Mouse (Mus musculus): ENCODE data around the gene Prm1.

The Prm1 gene

DNA sequence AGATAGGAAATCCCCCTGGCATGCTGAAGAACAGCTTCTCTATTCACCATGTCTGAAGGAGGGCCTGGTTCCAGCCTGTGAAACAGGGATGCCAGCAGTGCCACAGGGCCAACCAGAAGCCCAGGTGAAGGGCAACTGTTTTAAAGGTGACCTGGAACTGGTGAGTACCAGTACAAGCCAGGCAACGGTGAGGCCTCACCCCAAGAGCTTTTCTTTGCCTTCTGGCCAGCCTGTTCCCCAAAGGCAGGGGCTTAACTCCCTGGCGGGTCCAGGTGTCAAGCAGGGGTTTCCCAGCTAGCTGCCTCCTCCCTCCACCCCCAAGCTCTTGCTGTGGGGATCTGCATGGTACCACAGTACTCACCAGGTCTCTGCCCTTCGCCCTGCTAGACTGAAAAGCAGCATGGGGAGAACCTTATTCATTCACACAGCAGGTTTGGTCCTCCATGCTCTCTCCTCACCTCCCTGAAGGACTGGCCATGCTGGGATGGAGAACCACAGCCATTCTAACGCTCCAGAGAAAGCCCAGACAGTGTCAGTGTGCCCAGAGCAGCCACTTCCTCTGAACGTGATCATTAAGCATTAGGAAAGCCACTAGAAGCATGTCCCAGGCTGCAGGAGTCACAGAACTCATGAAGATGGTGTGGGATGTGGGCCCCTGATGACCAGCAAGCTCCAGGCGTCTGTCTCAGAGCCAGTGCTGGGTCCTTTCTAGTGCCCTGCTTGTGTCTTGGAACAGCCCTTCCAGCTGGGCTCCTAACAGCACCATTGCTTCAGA, 23.1 kb downstream of the Prm1 start:
- DNase-seq (ENCODE audit: low read depth, low spot score), result no peak

DNA sequence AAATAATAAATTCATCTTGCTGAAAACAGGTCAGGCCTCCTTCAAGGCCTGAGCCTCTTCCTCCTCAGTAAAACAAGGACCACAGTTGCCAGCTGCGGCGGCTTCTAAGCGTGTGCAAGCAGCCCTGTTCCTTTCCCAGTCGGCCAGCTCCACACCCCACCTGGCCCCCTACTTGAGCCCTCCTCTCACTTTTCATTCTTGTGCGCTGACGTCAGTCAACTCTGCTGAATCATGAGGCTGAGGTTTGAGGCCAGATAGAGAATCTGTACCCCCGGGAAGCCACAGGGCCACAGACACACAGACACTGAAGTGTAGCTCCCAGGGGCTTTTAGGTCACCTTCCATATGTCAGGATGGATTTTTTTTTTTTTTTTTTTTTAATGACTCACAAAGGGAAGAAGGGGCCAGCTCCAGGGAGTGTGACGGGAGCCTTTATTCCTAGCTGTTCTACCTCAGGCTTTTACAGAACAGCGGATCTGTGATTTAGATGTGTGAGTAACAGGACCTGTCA, 23.7 kb downstream of the Prm1 start:
- DNase-seq (ENCODE audit: low read depth, low spot score), result no peak

DNA sequence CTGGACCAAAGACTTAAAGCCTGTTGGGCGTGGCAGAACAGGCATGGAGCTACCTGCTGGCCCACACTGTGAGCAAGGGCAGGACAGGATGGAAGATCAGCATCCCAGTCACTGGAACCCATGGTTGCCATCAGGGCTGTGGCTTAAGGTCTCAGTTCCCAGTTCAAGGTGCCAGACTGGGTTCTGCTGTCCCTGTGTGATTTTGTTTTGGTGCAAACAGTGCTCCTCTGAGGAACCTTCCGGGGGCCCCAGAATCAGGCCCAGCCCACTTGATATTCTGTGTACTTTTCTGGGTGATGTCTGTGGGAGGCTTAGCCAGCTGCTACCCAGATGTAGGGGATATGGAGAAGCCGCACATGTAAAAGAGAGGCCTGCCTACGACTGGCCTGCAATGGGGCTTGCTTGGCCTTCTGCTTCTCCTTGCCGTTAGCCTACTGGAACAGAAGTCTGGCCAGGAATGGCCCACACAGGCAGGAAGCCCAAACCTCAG, 25.0 kb downstream of the Prm1 start:
- DNase-seq (ENCODE audit: low read depth, low spot score), result no peak

DNA sequence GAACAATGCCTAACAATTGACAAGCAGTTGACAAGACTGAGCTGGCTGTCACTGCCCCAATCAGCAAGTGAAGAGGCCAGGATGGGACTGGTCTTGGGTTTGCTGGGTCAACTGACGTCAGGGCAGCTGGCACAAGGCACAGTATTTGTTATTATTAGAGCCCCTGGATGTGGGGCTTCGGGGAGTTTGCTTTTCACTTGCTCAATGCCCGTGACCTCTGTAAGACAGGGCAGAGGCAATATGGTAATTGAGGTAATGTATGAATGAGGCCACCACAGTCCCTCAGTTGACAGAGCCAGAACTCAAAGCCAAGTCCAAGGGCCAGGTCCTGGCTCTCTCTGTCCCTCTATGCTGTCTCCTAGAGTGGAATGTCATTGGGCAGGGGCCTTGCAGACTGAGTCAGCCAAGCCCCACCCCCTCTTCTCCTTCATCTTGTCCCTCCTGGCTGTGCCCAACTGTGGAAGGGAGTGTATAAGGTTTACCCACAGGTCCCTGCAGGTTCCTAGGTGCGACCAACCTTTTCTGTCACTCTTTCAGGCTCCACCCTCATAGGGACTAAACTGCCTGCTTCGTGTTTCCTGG, 28.0 kb downstream of the Prm1 start:
- DNase-seq (ENCODE audit: low read depth, low spot score), result no peak

DNA sequence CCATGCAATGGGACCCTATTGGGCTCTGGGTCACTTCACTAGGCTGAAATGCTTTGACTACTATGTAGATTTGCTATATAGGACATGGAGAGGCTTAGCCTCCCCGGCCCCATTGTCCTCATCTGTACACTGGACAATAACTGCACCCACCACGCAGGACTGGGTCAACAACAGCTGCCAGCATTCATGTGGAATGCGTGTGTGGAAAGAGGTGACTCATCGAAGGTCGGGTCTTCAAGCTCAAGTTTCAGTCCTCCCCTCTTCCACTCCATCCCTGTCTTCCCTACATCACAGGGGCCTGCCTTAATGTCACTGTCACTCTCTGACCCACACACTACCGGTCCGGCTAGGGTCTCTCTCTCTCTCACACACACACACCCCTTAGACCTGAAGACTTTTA, 29.3 kb downstream of the Prm1 start:
- DNase-seq (ENCODE audit: low read depth, low spot score), result no peak

DNA sequence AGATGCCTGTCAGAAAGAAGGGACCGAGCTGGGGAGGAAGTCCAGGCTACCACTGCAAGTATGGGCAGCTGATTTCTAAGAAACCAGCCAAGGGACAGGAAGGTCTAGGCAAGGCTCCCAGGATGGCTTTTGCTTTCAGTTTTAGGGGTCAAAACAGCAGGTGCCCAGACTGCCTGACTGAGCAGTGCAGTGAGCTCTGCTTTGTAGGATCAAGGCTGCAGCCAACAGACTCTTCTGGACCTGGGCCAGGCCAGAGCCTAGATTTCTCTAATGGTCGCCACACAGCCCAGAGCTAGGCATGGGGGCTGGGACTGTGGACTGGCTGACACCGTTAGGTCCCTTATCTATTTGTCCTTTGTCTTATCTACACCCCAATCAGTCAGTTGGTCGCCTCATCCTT, 30.9 kb downstream of the Prm1 start:
- DNase-seq (ENCODE audit: low read depth, low spot score), result no peak

DNA sequence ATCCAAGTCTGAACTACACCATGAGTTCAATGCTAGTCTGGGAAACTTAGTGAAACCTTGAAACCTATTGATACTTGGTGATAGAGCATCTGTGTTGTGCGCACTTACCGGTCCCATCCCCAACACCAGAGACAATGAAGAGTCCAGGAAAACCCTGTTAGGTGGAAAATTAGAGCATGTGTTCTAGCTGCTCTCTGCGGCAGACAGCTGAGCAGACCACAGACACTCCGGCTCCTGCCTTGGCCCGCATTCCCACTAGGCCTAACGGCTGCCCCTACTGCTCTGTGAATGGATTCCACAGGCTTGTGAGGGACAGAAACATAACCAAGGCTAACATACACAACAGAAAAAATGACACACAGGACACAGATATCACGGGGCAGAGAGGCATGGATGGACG, 32.1 kb downstream of the Prm1 start:
- DNase-seq (ENCODE audit: low read depth, low spot score), result no peak

DNA sequence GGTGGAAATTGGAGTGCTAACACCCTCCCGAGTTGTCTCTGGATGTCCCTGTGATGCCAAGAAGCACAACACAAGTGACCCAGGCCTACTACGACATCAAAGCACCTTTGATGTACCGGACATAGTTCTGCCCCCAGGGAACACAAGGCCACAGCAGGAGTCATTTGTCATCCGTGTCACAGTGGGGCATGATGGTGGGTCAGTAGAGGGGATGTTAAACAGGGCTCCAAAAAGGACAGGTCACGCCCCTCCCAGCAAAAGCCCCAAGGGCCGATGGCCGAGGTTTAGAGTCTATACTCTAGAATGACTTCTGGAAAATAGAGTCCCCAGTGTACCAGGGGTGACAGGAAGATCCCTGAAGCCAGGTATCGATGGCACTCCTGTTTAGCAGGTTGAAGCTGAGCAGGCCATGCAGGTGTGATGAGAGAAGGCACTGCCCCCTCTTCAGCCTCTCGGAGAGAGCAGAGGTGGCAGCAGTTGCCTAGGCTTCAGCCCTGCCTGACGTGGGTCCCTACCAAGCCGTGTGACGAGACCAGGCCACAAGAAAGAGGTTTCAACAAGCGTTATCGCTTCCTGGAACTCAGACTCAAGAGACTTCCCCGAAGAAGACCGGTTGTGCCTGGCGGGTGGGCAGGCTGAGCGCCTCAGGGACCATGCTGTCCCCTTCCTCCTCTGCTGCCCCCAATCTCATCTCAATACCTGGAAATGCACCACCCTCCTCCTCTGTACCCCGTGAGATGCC, 33.7 kb downstream of the Prm1 start:
- no peak for DNase-seq (ENCODE audit: low read depth, low spot score)

DNA sequence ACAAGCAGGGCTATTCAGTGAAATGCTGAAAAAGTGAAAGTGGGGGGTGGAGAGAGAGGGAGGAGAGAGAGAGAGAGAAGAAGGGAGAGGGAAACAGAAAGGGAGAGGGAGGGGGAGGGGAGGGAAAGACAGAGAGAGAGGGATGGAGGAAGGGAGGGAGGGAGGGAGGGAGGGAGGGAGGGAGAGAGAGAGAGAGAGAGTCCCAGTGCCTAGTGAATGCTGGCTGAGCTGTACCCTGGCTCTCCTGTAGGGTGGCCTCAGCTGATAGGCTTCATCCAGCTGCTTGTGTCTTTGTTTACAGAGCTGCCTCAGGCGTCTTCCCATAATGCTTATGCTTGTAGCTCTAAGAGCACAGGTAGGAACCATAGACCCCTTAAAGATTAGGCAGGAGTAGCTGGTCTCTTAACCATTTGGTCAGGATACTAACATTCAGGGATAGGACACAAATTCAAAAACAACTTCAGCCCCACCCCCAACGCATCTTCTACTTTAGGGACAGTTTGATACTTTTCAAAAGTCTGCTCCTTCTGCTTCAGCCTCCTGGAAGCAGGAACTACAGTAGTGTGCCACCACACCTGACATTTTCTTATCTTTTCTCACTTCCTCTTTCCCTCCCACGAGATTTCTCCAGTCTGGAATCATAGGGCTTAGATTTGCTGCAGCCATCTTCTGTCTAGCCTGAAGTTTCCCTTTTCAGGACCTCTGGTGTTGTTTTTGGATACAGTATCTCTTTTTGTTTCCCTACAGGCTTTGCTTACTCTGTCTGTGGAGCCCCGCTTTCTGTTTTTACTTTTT, 34.9 kb downstream of the Prm1 start:
- DNase-seq (ENCODE audit: low read depth, low spot score), result no peak

DNA sequence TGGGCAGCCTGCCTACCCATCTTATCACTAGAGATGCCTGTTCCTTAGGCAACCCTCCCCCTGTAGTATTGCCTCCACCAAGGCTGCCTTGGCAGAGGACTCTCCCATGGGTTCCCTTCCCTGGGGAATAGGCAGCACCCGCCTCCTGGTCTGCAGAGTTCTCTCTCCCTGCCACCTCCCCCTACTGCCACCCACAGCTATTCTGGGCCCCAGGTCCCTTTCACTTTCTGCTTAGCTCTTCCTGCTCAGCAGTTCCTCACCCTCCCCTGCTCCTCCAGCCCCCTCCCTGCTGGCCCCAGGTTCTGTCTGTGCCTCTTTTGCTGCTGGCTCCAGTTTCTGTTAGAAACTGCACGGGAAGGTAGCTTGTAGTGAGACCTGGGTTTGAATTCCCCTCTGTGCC, 36.0 kb downstream of the Prm1 start:
- no peak for DNase-seq (ENCODE audit: low read depth, low spot score)

DNA sequence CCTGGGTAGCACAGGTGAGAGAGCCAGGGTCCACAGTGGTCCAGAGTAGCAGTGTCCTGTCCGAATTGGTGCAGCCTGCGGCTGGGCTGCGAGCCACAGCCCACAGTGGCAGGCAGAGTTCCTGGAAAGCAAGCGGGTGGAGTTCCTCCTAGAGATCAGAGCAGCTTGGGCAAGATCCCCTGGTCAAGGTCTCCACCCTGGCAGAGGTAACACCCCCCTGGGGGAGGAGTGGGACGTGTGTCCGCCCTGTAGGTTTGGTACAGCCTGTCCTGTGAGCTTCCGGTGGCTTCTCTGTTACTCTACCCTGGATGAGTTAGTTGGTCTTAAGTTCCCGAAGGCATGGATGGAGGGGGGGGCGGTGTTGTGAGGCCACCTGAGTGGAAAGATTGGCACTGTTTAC, 36.8 kb downstream of the Prm1 start:
- no peak for DNase-seq (ENCODE audit: low read depth, low spot score)

DNA sequence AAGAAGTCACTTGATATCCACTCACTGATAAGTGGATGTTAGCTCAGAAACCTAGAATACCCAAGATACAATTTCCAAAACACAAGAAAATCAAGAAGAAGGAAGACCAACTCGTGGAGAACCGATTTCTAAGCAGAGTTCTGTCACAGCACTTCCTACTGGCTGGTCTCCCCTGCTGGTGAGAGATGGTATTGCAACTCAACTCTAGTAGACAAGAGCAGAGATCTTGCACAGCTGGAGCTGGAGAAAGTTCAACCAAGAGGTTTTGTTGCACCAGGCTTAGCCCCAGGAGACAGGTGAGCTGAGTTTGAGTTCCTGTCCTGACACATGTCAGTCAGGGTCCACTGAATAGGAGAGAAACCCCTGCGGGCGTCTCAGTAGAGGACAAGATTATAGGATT, 38.5 kb downstream of the Prm1 start:
- DNase-seq (ENCODE audit: low read depth, low spot score), result no peak

DNA sequence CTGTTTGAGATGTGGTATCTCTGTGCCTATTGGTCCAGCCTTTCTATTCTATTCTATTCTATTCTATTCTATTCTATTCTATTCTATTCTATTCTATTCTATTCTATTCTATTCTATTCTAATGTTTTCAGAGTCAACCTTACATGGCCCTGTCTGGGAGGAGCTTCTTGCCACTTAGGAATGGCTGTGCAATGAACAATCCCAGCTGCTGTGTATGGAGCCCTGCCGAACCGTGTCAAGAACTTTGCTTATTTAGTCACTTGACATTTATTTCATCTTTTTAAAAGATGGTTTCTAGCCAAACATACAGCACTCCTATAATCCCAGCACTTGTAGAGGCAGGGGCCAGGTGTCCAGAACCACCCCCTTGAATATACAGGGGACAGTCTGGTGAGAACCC, 41.3 kb downstream of the Prm1 start:
- DNase-seq (ENCODE audit: low read depth, low spot score), result no peak

DNA sequence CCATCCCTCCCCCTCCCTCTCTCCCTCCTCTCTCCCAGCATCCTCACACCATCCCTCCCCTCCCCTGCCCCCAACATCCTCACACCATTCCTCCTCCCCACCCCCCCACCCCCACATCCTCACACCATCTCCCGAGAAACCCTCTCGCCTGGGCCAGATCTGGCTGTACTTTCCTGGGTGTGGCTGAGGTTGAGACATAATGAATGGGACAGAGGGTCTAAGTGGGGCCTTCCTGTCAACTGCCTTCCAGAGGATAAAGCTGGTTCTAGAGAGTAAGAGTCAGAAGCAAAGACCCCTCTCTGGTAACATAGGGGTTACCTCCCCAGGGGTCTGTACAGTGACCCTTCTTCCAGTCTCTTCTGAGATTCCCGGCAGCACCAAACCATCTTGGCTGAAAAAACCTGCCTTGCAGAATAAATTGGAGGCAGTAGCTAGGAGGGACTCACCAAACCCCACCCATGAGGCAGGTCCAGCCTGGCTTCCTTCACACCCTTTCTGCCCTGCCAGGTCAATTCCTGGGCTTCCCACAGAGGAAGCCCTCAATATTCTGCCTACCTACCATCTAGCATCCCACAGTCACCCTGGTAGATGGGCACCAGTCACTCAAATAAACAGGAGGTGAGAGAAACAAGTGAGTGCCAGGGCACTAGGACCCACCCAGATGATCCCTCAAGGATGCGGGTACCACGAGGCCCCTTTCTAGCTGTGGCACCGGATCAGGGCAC, 41.9 kb downstream of the Prm1 start:
- DNase-seq (ENCODE audit: low read depth, low spot score), result no peak

DNA sequence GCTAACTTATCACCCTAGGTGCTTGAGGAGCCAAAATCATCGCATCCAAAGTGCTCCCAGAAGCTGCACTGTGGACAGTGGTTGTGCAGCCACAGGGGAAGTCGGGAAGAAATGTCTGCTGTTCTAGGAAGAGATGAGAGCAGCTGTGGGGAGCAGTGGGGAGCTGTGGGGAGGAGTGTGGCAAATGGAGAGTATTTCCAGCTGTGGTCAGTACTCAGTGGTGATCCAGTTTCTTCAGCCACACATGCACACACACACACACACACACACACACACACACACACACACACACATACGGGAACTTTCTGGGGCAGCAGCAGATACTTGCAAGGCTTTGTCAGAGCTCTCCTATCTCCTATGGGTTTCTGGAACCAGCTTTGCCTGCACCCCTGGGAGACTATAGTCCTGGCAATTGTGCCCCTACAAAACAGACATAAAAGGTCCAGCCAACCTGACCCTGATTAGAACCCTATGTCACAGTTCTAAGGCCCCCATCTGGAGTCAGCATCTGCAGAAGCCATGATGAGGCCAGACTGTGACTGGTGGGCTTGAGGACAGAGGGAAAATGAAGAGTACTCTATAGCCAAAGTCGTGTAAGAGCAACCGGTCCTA, 43.0 kb downstream of the Prm1 start:
- DNase-seq (ENCODE audit: low read depth, low spot score), result no peak

DNA sequence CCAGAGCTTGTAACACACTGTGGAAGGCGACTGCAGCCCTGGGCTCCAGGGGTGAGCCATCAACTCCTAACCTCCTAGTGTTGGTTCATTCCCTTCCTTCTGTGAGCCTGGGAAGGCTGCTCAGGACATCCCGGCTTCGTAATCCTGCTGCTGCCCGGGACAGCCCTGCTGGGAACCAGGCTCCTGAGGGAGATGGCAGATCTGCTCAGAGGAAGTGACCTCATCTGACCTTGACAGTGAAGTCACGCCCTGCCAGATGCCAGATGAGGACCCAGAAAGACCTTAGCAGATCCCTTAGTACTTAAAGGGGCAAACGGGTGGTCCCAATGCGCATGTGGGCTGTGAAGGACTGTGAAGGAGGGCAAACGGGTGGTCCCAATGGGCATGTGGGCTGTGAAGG, 44.5 kb downstream of the Prm1 start:
- DNase-seq (ENCODE audit: low read depth, low spot score), result no peak

DNA sequence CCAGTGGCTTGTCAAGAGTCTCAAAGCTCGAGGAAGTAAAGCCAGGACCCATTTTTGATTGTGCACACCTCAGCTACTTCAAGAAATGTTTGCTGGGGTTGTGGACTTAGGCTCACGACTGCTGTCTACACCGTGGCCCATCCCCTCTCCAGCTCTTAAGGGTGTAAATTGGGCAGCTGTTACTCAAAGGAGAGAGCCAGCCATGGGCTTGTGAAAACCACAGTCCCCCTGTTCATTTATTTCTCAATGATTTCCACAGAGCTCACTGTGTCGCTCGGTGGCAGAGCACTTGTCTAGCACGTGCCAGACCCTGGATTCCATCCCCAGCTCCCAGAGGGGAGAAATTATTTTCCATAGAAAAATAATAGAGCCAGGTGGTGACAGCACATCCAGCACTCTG, 49.5 kb downstream of the Prm1 start:
- no peak for DNase-seq (ENCODE audit: low read depth, low spot score)

DNA sequence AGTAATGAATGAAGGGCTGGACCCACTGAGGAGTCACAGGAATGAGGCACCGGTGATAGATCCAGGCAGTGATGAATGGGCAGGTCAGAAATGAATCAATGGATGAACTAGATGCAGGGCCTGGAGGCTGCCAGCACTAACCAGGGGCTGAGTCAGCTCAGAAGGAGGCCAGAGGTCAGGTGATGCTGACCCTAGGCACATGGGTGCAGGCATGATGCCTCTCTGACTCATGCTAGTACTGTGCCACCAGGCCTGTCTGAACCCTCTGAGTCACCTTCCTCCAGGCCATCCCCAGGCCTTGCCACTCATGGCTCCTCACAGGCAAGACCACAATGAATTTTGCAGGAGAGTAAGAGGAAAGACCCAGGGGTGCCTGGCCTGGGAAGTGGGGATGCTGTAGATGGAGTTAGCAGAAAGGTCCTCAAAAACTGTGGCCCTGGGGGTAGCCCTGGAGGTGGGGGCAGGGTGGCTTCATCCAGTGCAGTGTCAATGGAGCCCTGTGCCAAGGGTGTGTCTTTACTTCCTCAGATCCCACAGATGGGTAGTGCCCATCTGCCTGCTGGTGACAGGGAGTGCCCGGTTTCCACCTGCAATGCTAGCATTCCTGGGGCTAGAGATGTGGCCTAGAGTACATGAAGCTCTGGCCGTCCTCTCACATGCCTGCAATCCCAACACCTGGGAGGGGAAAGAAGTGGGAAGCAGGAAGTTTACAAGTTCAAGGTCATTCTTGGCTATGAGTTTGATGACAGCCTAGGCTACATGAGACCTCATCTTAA, 50.9 kb downstream of the Prm1 start:
- no peak for DNase-seq (ENCODE audit: low read depth, low spot score)

DNA sequence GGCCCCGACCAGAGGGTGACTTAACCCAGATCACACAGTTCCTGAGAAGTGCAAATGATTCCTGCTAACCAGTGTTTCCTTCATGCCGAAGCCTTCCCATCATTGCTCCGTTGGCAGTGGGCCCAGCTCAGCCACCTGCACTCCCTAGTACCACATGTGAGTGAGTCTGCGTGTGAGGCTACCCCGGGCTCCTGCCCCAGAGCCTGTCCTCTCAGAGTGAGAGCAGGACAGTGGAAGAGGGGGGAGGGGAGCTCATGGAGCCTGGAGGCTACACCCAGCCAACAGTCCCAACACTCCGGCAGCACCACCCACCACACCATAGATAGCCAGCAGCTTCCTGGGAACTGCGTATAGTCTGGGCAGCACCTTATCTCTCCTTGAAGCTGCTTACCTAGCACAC, 55.8 kb downstream of the Prm1 start:
- DNase-seq (ENCODE audit: low read depth, low spot score), result no peak

DNA sequence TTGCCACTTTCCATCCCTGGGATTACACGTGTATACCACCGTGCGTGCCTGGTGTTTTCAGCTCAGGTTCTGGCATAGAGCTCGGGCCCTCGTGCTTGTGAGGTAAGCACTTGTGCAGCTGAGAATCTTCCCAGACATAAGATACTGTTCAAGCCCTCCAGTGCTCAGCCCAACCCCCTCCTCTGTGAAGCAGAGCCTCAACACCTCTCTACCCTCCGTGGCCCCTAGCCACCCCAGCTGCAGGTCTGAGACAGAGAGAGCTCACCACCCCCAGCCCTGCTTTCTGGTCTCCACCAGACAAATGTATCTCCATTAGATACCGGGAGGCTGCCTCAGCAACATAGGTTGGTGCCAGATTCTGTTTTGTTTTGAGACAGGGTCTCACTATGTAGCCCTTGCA, 56.4 kb downstream of the Prm1 start:
- DNase-seq (ENCODE audit: low read depth, low spot score), result no peak
